Mouse (Mus musculus) CH12.LX (cell line): Measurements from ENCODE around the gene Mapk6. TPM values are rescaled to one million over a fixed set of nuclear protein-coding genes. Genes with fewer than 3 reads are reported as not detected.

Experiments
- DNase-seq: peaks from one replicate; pipeline ENCODE4 v3.0.0-alpha.2; 2013; ENCODE audit errors: extremely low read depth
- H3K27ac ChIP-seq: 2 replicates; pipeline ENCODE4 v1.5.1; 2012; ENCODE audit warnings: low read depth, mild to moderate bottlenecking, control low read depth, moderate library complexity; ENCODE audit not compliant: insufficient read depth
- H3K27me3 ChIP-seq: replicated peaks from 2 replicates; pipeline ENCODE3; 2012; ENCODE audit warnings: inconsistent platforms
- H3K36me3 ChIP-seq, 2 experiments: replicated peaks in 1 of 2; 2 replicates each; pipeline versions ENCODE3 to v1.6.1; 2012; ENCODE audit warnings: inconsistent platforms in 1 of 2, low read length in 1 of 2, mild to moderate bottlenecking in 1 of 2, mixed read lengths in 1 of 2, moderate library complexity in 1 of 2; ENCODE audit not compliant: control insufficient read depth in 1 of 2, insufficient read depth in 1 of 2
- H3K4me1 ChIP-seq, 2 experiments: 2 replicates each; pipeline ENCODE4 v1.6.1; 2012; ENCODE audit warnings: inconsistent platforms in 1 of 2, moderate library complexity in 1 of 2; ENCODE audit not compliant: insufficient read depth in 2 of 2, control insufficient read depth in 1 of 2
- H3K4me2 ChIP-seq: 2 replicates; pipeline ENCODE4 v1.6.1; 2012; ENCODE audit warnings: low read depth, mild to moderate bottlenecking, control low read depth; ENCODE audit not compliant: poor library complexity, insufficient read depth, severe bottlenecking
- H3K4me3 ChIP-seq, 3 experiments: fragments of 150-350 bp in 1 of 3; sonication (generic) in 1 of 3; replicated peaks in 1 of 3; 2 replicates each; pipeline versions ENCODE3 to v1.5.1; 2011 to 2012; ENCODE audit warnings: low read depth in 2 of 3, low read length in 2 of 3, mild to moderate bottlenecking in 2 of 3, moderate library complexity in 2 of 3, control low read depth in 1 of 3, improper control_type of control experiment in 1 of 3, inconsistent platforms in 1 of 3, mixed read lengths in 1 of 3; ENCODE audit not compliant: poor library complexity in 1 of 3
- H3K79me2 ChIP-seq: replicated peaks from 2 replicates; pipeline ENCODE4 v1.6.1; 2012; ENCODE audit warnings: mild to moderate bottlenecking, moderate library complexity; ENCODE audit not compliant: control insufficient read depth, poor library complexity, insufficient read depth, severe bottlenecking; ENCODE audit errors: extremely low read depth
- H3K9ac ChIP-seq: 2 replicates; pipeline ENCODE4 v1.6.1; 2012; ENCODE audit warnings: low read depth, mild to moderate bottlenecking, control low read depth, moderate library complexity; ENCODE audit not compliant: insufficient read depth
- H3K9me3 ChIP-seq: replicated peaks from 2 replicates; pipeline ENCODE3; 2012; ENCODE audit warnings: low read length, inconsistent platforms, mixed read lengths
- CHD1 ChIP-seq: IDR thresholded peaks from 2 replicates; pipeline ENCODE4 v1.6.1; 2012; ENCODE audit warnings: low read depth, low read length, improper control_type of control experiment, inconsistent platforms
- CTCF ChIP-seq, 2 experiments: IDR thresholded peaks in 1 of 2; conservative IDR thresholded peaks in 1 of 2; 2 replicates each; pipeline ENCODE4 v1.5.1; 2011 to 2012; ENCODE audit warnings: low read depth in 2 of 2, low read length in 2 of 2, improper control_type of control experiment in 1 of 2, inconsistent platforms in 1 of 2, mild to moderate bottlenecking in 1 of 2, moderate library complexity in 1 of 2
- ELF1 ChIP-seq: IDR thresholded peaks from 2 replicates; pipeline ENCODE4 v1.6.1; 2014; ENCODE audit warnings: low read depth, mild to moderate bottlenecking, inconsistent platforms, low read length, improper control_type of control experiment
- HCFC1 ChIP-seq: IDR thresholded peaks from 2 replicates; pipeline ENCODE4 v1.6.1; 2012; ENCODE audit warnings: low read depth, mild to moderate bottlenecking, inconsistent platforms, low read length, improper control_type of control experiment
- JUND ChIP-seq: conservative IDR thresholded peaks from 2 replicates; pipeline ENCODE4 v1.6.1; 2011; ENCODE audit warnings: low read depth, low read length, improper control_type of control experiment
- KAT2A ChIP-seq: IDR thresholded peaks from 2 replicates; pipeline ENCODE4 v1.6.1; 2012; ENCODE audit warnings: low read length, improper control_type of control experiment, inconsistent platforms; ENCODE audit not compliant: insufficient replicate concordance
- MAX ChIP-seq: IDR thresholded peaks from 2 replicates; pipeline ENCODE4 v1.6.1; 2011; ENCODE audit warnings: low read length, improper control_type of control experiment
- MXI1 ChIP-seq: IDR thresholded peaks from 2 replicates; pipeline ENCODE4 v1.6.1; 2011; ENCODE audit warnings: mild to moderate bottlenecking, low read depth, low read length, improper control_type of control experiment
- NELFE ChIP-seq: IDR thresholded peaks from 2 replicates; pipeline ENCODE4 v1.6.1; 2011; ENCODE audit warnings: low read depth, low read length, improper control_type of control experiment
- NRF1 ChIP-seq: IDR thresholded peaks from 2 replicates; pipeline ENCODE4 v1.6.1; 2014; ENCODE audit warnings: low read depth, mild to moderate bottlenecking, inconsistent platforms, low read length, improper control_type of control experiment, moderate library complexity
- POLR2AphosphoS2 ChIP-seq: IDR thresholded peaks from 2 replicates; pipeline ENCODE4 v1.6.1; 2011; ENCODE audit warnings: low read depth, low read length, improper control_type of control experiment
- RAD21 ChIP-seq: IDR thresholded peaks from 2 replicates; pipeline ENCODE4 v1.6.1; 2011; ENCODE audit warnings: low read depth, mild to moderate bottlenecking, low read length, improper control_type of control experiment, moderate library complexity
- SIN3A ChIP-seq: IDR thresholded peaks from 2 replicates; pipeline ENCODE4 v1.6.1; 2012; ENCODE audit warnings: low read length, improper control_type of control experiment, inconsistent platforms
- SMC3 ChIP-seq: IDR thresholded peaks from 2 replicates; pipeline ENCODE4 v1.6.1; 2011; ENCODE audit warnings: low read depth, low read length, improper control_type of control experiment
- TBP ChIP-seq: conservative IDR thresholded peaks from 2 replicates; pipeline ENCODE4 v1.6.1; 2011; ENCODE audit warnings: low read depth, low read length, improper control_type of control experiment
- TCF12 ChIP-seq: IDR thresholded peaks from 2 replicates; pipeline ENCODE4 v1.6.1; 2014; ENCODE audit warnings: low read depth, mild to moderate bottlenecking, inconsistent platforms, low read length, improper control_type of control experiment
- USF1 ChIP-seq: IDR thresholded peaks from 2 replicates; pipeline ENCODE4 v1.6.1; 2014; ENCODE audit warnings: low read depth, mild to moderate bottlenecking, inconsistent platforms, low read length, improper control_type of control experiment
- ZMIZ1 ChIP-seq: IDR thresholded peaks from 2 replicates; pipeline ENCODE4 v1.6.1; 2012; ENCODE audit warnings: low read depth, mild to moderate bottlenecking, inconsistent platforms, low read length, improper control_type of control experiment
- dilution Hi-C: fragments of 300-500 bp; cut with MboI; formaldehyde crosslinking; loops from 2 replicates; pipeline ENCODE4 v1.14.3; 2020; ENCODE audit warnings: low sequenced_read_pairs; ENCODE audit not compliant: extremely low pct_unique_long_range_greater_than_20kb, extremely low pct_ligation_motif_present
- in situ Hi-C: fragments of 300-500 bp; cut with MboI; formaldehyde crosslinking; loops from 3 replicates; pipeline ENCODE4 v1.14.3; 2019; ENCODE audit warnings: low sequenced_read_pairs, low pct_ligation_motif_present, low pct_unique_long_range_greater_than_20kb, mixed read lengths
- polyA plus RNA-seq: library from polyadenylated mRNA; unstranded; fragments of >175 nt; gene quantifications from 2 replicates; pipeline ENCODE4 v1.2.1, GENCODE M21; 2012; ENCODE audit warnings: low read depth; ENCODE audit not compliant: insufficient read length
- total RNA-seq, 2 experiments: library from RNA; depleted of rRNA; stranded (reverse); fragments of 300-350 nt in 1 of 2; fragments of >200 nt in 1 of 2; gene quantifications; 2 replicates each; pipeline ENCODE4 v1.2.3; 2012 to 2014

Gene Mapk6
- total and polyA plus RNA-seq, 3 experiments: 23.3 to 62.2 (median 34.2) TPM

GRCm38 (mm10) chr9:75378774-75379173 is 31.0 kb downstream of the Mapk6 start:
- H3K79me2 ChIP-seq: no peaks in the 10 kb centered on the region
- in situ Hi-C loops: no loop called here
- H3K4me3 ChIP-seq: no peak overlapping the region
- H3K4me2 ChIP-seq: no peak overlapping the region
- TF ChIP-seq POLR2AphosphoS2 (no peak), HCFC1 (no peak), TBP (no peak), RAD21 (no peak), KAT2A (no peak), SIN3A (no peak), MAX (no peak), USF1 (no peak), CHD1 (no peak), ELF1 (no peak), ZMIZ1 (no peak)
- dilution Hi-C loops: no loop called here
- no peak for DNase-seq
- H3K27ac ChIP-seq: no peak overlapping the region
- no peak overlapping the region for H3K9ac ChIP-seq
- H3K4me1 ChIP-seq: no peaks in the 10 kb centered on the region
- H3K27me3 ChIP-seq: no peaks in the 10 kb centered on the region
- H3K9me3 ChIP-seq: peaks cover 10% of the 10 kb centered on the region
- H3K36me3 ChIP-seq: no peaks in the 10 kb centered on the region

DNA sequence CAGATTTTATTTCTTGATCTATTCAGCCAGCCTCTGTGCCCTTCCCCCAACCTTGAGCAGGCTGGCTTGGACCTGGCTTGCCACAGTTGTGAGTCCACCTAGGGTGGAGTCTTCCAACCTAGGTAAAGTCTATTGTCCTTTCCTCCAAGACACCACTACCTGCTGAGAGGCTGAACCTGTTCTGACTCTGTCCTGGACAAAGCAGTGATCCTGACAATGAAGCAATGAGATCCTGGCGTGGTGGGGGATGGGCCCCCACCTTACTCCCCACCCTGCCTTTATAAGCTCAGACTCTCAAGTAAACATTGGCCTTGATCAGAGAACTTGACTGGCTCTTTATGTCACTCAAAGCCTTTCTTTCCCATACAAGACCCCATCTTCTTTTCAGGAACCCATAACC is 33.4 kb downstream of the Mapk6 start:
- Histone ChIP-seq H3K79me2 (no peaks in the 10 kb centered on the region), H3K4me2 (no peak overlapping the region), H3K27me3 (no peaks in the 10 kb centered on the region), H3K27ac (no peak overlapping the region), H3K9me3 (peaks cover 10% of the 10 kb centered on the region), H3K4me1 (no peaks in the 10 kb centered on the region), H3K9ac (no peak overlapping the region), H3K36me3 (no peaks in the 10 kb centered on the region), H3K4me3 (no peak overlapping the region)
- DNase-seq: no peak
- in situ Hi-C loops (no loop called here), dilution Hi-C loops (no loop called here)
- TF ChIP-seq NRF1: no peak
- no peak for TF ChIP-seq NELFE
- no peak for TF ChIP-seq TBP
- TF ChIP-seq CTCF (conservative IDR thresholded peaks at IDR 0.05 in 1 of 2, IDR thresholded peaks at IDR 0.05 in 1 of 2; ENCODE audit: low read depth in 2 of 2, low read length in 2 of 2): no peak
- TF ChIP-seq TCF12: no peak
- TF ChIP-seq MXI1: no peak
- TF ChIP-seq JUND: no peak
- no peak for TF ChIP-seq CHD1
- TF ChIP-seq SMC3: no peak
